Mouse (Mus musculus) WW6 (cell line): ENCODE results near the gene Dennd5a.
"Not testable (repeated sequence)": the region's sequence is repeated elsewhere in the genome, so short reads cannot be mapped to it uniquely, and the experiment has no call there.

Source experiments
- DNase-seq: peaks from one replicate; pipeline ENCODE4 v3.0.0-alpha.2; 2013; ENCODE audit warnings: low read depth, low spot score

Gene Dennd5a

DNA sequence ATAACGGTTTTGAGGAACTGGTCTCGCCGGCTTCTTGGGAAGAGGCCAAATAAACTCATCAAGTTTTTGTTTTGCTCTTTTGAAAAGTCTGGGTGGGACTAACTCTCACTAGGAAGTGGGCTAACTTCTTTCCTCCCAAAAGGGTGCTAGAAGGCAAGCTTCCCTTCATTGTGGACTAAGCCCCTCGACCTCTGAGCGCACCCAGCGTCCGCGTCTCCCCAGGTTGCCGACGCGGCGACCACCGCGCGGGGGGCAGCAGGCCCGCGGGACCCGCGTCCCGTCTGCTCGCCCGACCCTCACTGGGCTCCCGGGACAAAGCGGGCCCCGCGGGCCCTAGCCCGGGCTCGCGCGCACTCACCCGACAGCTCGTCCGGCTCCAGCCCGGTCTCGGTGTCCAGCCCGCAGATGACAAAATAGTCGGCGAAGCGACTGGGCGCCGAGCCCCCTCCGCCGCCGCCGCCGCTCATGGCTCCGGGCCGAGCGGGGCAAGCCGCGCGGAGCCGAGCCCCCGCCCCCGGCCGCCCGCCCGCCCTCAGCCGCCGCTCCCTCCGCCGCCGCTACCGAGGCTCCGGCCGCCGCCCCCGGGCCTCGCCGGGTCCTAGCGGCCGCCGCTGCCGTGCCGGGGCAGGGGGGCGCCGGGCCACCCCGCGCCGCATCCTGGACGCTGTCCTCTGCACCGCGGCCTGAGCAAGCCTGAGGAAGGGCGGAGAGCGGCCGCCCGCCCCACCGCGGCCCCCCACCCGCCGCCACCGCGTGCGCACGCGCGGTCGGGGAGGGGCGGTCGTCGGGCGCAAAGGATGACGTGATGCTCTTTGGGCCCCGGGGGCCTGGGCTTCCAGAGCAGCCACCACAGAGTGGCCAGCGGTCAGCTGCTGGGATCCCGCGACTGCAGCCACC is at the start of gene Dennd5a:
TSS of gene Dennd5a (minus strand) at position 755 of the 897 bp plus-strand sequence.
- DNase-seq: no peak

DNA sequence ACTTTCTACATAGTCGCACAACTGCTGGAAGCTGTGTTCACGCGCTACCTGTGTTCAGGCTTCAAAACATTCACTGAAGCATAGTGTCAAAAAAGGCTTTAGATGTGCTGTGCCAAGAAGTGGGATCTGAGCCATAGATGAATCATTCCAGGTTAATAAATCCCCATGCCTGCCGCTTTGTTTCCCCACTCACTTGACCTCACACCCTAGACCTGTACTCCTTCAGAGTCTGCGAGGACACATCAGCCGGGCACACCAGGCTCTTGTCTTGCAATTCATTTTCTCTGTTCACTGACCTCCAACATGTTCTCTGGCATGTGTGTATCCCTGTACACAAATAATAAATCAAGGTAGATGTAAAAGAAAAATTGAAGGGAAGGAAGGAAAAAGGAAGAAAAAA is 48.8 kb upstream of the Dennd5a start:
- DNase-seq: no peak

DNA sequence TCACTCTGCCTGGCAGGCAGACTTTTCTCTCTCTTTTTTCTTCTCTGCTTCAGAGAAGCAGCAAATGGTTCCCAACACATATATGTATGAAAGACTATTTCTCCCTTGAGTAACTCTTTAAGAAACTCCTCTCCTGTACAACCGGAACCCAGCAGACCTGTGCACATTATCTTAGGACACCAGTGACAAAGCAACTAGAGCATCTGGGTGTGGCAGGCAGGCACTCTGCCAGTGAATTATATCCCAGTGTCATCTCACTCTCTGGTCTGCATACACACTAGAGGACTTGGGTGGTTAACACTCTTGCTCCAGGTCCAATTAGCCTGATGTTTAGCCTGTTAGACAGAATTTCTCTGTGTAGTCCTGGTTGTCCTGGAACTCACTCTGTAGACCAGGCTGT is 48.2 kb upstream of the Dennd5a start:
- DNase-seq: no peak

DNA sequence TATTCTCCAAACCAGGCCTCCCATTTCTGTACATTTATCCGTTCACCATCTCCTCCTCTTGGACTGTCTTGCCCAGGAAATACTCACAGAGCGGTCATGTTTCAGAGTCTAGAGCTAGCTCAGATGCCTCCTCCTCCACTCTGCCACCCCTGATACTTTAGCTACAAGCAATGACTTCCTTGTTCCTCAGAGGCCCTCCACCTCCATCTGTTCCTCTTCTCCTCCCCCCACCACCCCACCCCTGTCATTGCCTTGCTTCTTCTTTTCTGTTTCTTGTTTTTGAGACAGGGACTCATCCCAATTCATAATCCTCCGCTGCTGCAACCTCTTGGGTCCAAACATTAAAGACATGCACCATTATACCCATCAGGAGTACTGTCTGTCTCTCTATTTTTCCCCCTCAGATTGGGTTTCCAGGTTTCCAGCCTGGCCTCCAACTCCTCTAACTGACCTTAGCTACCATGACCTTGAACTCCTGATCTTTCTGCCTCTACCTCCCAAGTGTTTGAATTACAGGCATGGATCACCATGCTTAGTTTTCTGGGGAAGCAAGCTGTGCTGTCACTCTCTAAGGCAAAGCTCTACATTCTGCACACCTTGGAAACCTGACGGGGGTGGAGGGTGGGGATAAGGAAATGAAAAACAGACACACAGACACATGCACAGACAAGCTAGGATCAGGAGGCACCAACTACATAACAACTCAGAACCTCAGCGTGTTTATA is 46.4 kb upstream of the Dennd5a start:
- no peak for DNase-seq

DNA sequence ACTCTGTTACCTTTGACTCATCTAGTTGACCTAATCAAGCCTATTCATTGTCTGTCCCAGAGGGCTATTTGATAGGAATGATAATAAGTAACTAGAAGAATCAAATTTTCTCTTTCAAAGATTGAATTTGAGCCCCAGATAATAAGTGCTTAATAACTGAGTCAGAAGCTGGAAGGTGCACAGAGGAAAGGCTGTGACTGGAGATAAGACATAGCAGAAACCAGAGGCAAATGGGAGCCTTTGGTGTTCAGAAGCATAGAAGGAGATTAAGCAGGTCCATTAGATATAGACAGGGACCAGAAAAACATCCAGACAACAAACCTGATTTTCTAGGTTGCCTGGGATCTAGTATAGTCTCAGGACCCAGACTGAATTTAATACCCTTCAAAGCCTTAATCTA is 45.7 kb upstream of the Dennd5a start:
- no peak for DNase-seq

DNA sequence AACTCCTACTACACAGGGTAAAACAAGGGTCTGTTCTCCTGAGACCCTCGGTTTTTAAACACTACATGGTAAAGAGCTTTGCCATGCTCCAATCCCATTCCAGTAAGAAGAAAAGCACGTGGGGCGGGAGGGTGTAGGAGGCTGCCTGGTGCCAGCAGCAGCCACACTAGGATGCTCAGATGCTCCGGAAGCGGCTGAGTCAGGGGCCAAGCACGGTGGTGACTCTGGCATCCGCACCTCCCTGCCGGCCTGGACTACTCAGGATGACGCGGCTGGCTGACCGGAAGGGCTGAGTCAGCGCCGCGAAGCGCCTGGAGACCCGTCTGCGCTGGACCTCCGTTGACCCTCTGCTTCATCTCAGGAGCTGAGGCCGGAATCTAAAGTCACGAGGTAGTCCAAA is 42.7 kb upstream of the Dennd5a start:
- DNase-seq: no peak

DNA sequence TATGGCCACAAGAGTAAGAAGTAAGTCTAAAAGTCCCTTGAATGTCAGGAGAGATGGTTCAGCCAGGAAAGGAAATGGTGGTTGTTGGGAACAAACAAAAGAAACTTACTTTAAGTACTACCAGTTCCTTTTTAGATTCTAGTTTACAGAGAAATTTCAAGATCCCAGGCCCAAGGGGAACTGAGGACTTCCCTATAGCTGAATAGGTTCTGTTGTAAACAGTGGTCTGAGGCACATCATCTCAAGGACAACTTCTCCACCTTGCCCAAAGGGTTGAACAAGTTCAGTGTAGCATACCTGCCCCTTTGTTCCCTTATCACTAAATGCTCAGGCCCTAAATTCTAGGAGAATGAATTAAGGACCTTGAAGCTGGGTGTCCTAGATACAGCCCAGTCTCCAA is 41.8 kb upstream of the Dennd5a start:
- DNase-seq: no peak

DNA sequence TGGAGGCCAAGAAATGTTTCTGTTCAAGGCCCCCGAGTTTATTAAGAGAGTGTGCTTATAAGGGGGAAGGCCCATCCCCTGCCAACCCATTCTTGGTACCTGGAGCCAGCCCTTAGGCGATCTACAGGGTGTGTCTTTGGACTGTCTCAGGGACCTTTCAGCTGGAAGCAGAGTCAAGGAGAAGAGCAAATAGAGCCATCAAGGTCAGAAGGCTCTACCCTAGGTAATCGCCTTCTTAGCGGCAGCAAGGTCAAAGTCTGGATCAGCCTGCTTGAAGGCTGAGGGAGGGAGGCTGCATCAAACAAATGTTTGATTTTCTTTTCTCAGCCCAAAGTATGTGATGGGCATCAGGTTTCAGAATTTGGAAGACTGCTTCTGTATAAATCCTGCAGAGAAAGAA is 38.1 kb upstream of the Dennd5a start:
- DNase-seq: no peak

DNA sequence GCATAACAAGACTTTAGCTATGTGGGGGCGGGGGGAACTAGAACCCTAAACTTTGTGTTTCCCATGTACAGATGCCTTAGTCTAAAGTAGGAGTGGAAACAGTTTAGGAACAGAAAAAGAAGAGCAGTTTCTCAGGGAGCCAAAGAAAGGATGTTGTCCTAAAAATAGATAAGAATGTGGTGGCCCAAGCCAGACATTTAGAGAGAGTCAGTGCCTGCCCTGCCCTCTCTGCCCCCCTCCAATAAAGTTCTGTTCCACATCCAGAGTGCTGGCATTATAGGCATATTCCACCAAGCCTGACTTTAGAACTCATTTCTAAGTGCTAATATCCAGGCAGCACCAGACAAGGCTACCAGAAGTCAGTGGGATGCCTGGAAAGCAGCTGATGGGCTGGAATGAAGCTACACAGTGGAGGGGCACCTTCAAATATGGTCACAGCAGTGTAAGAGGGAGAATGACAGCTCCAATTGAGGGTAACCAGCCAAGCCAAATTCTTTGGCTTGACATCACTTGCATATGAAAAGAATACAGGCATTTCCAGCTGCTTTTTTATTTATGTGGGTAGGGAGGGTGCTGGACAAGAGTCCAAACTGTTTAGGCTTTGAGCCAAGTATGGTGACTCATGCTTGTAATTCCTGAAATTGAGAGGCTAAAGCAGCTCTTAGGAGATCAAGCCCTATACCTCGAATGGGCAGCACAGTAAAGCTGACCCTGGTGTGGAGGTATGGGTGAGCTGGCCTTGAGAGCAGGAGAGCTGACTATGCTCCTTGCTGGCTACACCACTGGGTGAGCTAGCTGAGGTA is 33.1 kb upstream of the Dennd5a start:
- no peak for DNase-seq

DNA sequence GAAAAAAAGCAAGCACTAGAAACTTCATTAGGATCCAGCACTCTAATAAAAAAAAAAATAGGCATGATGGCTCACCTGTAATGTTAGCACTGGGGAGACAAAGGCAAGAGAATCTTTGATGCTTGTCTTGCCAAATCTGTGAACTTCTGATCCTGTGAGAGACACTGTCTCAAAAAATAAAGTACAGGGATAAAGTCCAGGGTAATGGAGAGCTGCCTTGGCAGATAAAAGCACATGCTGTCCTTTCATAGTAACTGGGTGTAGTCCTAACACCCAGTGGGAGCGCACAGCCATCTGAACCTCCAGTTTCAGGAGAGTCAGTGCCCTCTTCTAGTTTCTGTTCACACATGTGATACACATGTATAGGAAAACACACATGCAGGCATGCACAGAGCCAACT is 31.0 kb upstream of the Dennd5a start:
- DNase-seq: no peak

DNA sequence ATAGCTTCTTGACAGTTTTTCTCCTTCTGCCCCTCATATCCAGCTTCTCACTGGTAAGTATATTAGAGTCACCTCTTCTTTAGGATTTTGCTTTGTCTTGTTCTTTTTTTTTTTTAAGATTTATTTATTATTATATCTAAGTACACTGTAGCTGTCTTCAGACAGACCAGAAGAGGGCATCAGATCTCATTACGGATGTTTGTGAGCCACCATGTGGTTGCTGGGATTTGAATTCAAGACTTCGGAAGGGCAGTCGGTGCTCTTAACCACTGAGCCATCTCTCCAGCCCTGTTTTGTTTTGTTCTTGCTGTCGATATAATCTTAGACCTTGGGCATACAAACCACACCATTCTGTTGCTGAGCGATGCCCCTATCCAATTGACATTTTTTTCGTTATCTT is 26.5 kb upstream of the Dennd5a start, which contains the start of gene Tmem41b:
TSS of gene Tmem41b (minus strand) at position 155 of the 400 bp plus-strand sequence.
- DNase-seq: not testable (repeated sequence)

DNA sequence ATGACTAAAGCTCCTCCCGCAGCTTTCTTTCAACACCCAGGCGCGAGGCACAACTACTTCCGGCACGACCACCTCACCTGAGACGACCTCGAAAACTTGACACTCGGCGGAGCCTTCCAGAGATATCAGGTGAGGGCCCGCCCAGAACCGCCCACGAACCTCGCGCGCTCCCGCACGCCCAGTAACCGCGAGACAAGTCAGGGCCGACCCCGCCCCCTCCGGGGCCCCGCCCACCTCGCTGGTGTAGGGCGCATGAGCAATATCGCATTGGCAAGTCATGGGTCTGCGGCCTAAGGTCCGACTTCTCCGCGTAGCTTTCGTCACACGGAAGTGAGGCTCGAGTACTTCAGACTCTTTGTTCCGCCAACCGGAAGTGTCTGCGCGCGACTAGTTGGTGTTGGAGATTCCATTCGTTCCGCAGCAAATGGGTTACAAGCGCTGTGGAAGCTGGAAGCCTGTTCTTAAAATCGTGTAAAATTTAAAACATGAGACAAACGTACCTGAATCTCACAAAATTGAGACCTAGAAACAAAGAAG is 25.9 kb upstream of the Dennd5a start:
- DNase-seq: peak; percentile 99

DNA sequence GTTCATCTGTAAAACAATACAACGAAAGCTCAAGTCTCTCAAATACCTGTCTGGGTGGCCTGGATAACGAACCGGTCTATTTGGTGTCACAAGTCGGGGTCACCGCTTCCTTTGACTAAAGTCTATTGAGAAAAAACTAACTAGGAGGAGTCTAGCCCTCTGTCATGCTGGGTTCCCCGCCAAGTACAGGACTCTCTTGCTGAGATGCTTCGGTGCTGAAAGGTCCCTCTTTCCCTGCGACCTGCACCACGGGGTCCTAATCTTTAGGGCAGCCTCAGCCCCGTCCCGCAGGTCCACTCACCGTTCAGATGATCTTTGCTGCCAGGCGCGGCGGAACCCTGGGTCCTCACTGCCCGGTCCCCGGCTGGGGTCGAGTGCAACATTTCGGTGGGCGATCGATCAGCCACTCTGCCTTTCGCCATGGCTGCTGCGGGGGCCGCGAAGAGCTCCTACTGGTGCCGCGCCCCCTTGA is 25.4 kb upstream of the Dennd5a start:
- no peak for DNase-seq

DNA sequence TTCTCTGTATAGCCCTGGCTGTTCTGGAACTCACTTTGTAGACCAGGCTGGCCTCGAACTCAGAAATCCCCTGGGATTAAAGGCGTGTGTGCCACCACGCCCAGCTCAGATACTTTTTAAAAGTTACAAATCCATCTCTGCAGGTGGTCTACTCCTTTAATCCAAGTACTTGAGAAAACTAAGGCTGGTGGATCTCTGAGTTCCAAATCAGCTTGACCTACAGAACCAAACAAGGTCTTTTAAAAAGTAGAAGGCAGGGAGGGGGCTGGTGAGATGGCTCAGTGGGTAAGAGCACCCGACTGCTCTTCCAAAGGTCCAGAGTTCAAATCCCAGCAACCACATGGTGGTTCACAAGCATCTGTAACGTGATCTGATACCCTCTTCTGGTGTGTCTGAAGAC is 24.3 kb upstream of the Dennd5a start:
- not testable (repeated sequence) for DNase-seq

DNA sequence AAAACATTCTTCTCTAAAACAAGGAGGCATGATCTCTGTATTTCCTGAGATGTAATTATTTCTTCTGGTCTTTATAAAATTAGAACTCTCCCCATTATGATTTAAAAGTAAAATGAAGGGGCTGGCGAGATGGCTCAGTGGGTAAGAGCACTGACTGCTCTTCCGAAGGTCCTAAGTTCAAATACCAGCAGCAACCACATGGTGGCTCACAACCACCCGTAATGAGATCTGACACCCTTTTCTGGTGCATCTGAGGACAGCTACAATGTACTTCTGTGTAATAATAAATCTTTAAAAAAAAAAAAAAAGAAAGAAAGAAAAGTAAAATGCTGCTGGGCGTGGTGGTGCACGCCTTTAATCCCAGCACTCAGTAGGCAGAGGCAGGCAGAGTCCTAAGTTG is 16.9 kb upstream of the Dennd5a start:
- not testable (repeated sequence) for DNase-seq

DNA sequence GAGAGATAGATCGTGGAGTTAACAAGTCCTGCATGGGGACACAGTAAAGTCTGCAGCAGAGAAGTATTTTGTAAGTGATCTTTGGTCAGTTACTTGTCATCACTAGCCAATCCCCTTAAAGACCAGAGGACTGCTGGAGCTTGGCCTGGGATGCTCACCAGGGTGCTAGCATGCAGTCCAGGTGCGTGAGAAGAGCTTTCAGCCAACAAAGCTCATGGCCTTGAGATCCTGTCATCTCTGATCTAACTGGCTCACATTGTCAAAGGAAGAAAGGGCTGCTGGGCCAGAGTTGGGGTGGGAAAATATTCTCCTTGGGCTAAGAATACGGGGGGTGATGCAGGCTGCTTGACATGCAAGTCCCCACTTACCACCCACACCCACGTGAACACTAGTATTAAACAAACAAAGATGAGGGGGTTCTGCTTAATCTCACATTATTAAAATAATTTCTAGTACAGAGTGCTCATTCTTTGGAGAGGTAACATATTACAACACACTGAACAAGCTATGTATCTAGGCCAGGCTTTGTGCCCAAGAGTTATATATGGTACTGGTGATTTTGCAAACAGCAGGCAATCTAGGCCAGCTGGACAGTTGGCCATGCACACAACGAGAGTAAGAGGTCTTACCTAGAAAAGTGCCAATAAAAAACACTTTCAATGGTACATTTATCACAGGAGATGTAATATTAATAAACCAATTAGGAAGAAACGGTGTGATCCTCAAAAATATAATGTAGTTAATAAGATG is 15.9 kb upstream of the Dennd5a start:
- no peak for DNase-seq

DNA sequence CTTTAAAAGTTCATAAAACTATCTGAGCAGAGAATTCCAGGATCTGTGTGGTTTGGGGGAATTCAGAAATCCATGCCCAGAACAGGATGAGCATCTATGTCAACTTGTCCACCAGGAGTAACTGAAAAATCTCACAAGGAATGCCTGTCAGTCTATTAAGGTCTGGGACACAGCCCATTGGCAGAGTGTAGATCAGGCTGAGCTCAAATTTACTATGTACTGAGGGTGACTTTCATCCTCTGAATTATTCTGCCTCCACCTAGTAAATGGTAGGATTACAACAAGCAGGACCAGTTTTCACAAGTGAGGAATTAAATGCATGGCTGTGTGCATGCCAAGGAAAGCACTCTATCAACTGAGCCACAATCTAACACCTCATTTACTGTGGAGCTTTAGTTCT is 9.3 kb upstream of the Dennd5a start:
- DNase-seq: no peak

DNA sequence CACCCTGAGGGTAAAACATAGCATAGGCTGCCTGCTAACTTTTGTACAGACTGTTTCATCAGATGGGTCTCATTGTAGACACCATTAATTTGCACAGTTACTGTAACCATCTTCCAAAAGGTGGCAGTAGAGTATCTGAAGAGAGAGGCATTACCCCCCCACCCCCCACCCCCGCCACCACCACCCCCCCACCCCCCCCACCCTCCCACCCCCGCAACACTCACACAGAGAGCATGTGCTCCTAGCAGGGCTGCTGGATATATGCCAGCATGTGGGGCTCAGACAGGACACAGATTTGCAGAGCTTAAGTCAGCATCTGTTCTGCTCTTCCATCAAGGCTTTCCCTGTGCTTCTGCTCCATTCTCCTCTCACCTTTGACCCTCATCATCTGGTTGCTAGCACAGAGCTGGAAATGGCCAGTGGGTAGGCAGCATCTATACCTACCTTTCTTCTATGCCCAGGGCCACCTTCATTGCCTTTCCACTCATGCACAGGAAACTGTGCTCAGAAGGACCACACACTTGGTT is 8.7 kb upstream of the Dennd5a start:
- DNase-seq: no peak

DNA sequence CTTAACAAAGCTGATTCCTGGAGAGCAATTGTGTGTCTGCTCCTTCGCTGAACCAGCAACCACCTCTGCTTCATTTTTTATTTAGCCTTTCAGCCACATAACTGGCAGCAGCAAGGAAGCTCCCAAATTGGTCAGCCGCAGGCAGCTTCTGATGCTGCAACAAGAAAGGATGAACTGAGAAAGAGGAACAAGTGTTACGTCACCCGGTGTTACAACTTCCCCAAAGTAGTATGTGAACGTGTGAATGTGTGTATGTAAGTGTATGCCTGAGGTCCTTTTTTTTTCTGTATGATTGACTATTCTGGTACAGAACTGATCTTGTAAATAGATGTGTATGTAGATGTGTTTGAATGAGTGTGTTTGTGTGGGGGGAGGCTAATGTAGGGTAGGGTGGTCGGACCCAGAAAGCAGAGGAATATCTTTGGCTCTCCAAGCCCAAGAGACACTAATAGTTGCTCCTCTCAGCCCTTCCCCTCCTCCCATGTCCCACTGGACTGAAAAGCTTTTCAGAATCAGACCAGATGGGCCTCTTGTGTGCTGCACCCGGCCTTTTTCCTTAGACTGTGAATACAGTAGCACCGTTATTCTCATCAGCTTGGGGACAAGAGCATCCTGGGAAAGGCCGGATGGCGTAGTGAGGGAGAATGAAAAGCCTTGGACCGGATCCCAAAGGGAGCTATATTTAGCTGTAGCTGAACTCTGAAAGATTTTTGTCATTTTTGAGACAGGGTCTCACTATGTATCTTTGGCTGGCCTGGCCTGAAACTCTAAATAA is 7.7 kb upstream of the Dennd5a start:
- DNase-seq: no peak

DNA sequence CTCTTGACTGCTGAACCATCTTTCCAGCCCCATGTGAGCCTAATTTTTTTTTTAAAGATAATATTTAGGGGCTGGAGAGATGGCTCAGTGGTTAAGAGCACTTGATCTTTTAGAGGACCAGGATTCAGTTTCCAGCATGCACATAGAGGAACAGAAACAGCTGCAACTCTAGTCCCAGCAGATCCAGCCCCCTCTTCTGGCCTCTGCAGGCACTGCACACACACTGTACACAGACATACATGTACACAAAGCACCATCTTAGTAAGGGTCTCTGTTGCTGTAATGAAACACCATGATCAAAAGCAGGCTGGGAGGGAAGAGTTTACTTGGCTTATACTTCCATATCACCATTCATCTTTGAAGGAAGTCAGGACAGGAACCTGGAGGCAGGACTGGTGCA is 5.4 kb upstream of the Dennd5a start:
- no peak for DNase-seq
